Mouse (Mus musculus): ENCODE measurements around the gene Zmpste24. TPM values are rescaled to one million over a fixed set of nuclear protein-coding genes. Genes with fewer than 3 reads are reported as not detected.

The Zmpste24 gene
- polyA plus RNA-seq (2012; rRNA removed): 7.5 and 8.4 TPM in 2 replicates

GRCm38 (mm10) chr4:121097650-121098378 lies at the start of gene Zmpste24:
Gene Zmpste24, minus strand, starts transcription at chr4:121098241.

GRCm38 (mm10) chr4:121109126-121109525 lies 11.1 kb upstream of the Zmpste24 start, which contains the start of gene Tmco2:
Gene Tmco2, minus strand, starts transcription at chr4:121109226.

DNA sequence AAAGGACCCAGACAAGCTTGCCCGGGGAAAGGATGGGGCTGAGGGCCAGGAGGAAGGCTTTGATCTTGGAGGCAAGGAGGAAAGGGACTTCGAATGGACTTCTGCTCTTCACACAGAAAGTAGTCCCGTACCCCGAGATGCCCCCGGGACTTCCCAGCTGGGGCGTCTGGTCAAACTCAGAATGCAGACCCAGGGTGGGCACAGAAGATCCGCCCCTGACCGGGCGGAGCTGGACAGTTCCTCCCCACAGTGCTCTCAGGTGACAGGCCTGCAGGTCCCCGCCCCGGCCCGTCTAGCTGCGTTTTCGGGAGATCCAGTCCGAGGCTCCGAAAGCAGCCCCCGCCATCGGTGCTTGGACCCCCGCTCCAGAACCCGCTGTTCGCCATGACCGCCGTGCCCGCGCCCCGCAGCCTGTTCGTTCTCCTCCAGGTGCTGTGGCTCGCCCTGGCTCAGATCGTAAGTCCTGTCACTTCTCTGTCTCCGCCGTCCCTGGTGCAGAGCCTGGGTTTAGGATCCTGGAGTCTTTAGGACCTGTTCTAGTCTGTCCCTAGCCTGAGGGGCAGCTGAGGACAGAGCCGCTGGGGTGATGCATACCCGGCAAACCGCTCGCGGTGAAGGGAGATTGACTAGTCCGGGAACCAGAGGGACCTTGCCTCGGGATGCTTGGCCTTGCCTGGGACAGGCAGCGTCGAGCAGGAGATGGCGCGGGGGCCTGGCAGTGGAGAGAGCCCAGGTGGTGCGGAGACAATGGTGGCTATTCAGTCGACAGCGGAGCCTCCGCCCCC lies 58.5 kb downstream of the Zmpste24 start, which contains the start of gene Col9a2:
TSS of gene Col9a2 (plus strand) at position 55 of the 785 bp plus-strand sequence.

DNA sequence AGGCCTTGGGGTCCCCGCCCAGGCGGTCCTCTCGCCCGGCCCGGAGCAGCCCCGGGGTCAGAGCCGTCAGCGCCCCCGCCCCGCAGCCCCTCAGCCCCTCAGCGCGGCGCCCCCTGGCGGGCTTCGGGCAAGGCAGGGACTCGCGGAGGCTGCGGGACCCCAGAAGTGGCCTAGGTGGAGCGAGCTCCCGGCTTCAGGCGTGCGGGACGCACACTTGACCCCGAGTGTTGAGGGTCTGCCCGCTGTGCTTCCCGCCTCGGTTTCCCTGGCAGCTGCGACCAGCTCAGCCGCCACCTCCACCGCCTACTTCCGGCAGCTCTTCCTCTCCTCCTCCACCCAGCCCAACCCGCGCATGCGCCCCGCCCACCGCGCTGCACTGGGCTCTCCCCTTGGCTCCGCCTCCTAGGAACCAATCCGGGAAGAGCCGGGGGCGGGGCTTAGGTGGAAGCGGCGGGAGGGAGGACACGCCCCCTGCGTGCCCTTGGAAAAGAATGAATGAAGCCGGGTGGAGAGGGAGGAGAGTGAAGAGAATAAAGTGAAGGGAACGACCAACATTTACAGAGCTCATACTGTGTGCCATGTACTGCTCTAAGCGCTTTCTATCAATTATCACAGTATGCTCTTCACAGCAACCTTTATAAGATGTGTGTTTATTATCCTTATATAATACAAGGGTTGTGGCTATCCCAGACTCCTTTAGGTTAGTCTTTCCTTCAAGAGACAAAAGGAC lies 80.9 kb downstream of the Zmpste24 start, which contains the start of gene Smap2:
TSS of gene Smap2 (minus strand) at position 320 of the 730 bp plus-strand sequence.

Other genes starting within 250 kb of the Zmpste24 start
- gene Rims3, start 243.4 kb downstream of the Zmpste24 start, polyA plus RNA-seq (2012; rRNA removed): 0.23 and 0.48 TPM in 2 replicates
- 0.45 and 0.62 TPM in 2 replicates for gene Exo5, start 173.2 kb downstream of the Zmpste24 start, polyA plus RNA-seq (2012; rRNA removed)
- gene Zfp69, start 146.5 kb downstream of the Zmpste24 start, polyA plus RNA-seq (2012; rRNA removed): 0.72 and 1.00 TPM in 2 replicates
- 14.1 and 20.3 TPM in 2 replicates for gene Smap2, start 81.0 kb downstream of the Zmpste24 start, polyA plus RNA-seq (2012; rRNA removed)
- gene Col9a2, start 58.9 kb downstream of the Zmpste24 start, polyA plus RNA-seq (2012; rRNA removed): 0.18 and 0.42 TPM in 2 replicates
- not detected in 2 replicates for gene Tmco2, start 11.0 kb upstream of the Zmpste24 start, polyA plus RNA-seq (2012; rRNA removed)
- gene Rlf, start 116.8 kb upstream of the Zmpste24 start, polyA plus RNA-seq (2012; rRNA removed): 0.18 and 0.37 TPM in 2 replicates
- 1.5 and 2.8 TPM in 2 replicates for gene Gm12888, start 226.7 kb upstream of the Zmpste24 start, polyA plus RNA-seq (2012; rRNA removed)

Measured in stomach, adult 2 months (tissue).